Mouse (Mus musculus): Measurements from ENCODE around the gene Ctnna3. TPM values are rescaled to one million over a fixed set of nuclear protein-coding genes. Genes with fewer than 3 reads are reported as not detected.
A peak's percentile ranks its signal among the peaks of the same experiment; 100 is the strongest.

The Ctnna3 gene
- total RNA-seq, 2 experiments from 2014 or later, result 50.1 to 53.2 TPM

DNA sequence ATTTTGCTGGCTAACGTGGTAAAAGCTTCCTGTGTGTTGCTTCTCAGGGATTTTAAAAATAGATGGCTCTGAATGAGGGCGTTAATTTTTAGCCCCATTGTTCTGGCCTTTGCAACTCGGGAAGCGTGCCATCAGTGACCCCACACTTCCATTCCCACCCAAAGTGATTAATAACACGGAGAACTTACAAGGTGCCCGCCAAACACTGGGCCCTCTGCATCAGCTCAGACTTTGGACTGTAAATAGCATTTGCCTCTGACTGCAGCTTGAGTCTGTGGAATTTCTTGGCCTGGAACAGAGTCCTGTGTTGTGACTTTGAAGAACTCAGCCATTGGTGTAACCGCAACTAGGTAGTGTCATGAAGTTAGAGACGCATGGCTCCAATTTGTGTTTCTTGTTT lies 521.0 kb downstream of the Ctnna3 start:
- DNase-seq, result peak; percentile 29 to 38

GRCm38 (mm10) chr10:63951481-63951880 lies 521.6 kb downstream of the Ctnna3 start:
- no peak for DNase-seq

DNA sequence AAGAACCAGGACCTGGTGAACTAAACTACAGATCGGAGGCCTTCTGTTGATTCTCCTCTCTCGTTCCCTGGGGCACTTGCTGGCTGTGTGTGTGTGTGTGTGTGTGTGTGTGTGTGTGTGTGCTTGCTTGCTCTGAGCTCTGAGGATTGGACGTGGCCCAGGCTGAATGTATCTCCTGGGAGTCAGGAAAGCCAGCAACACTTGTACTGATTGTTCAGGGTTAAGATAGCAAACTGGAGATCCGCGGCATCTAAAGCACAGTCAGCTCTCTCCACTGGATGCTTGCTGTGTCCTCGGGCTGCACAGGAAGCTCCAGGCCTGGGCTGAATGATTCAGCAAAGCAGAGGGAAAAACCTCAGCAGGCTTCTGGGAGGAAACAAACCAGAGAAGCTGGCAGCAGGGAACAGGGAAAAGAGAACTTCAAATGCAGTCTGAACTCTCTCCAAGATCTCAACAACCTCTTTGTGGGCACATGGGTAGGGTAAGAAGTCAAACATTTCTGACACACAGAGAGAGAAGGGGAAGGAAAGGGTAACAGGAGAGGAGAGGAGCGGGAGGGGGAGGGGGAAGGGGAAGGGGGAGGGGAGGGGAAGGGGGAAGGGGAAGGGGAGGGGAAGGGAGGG lies 524.5 kb downstream of the Ctnna3 start:
- peak; percentile 72 to 85 for DNase-seq

DNA sequence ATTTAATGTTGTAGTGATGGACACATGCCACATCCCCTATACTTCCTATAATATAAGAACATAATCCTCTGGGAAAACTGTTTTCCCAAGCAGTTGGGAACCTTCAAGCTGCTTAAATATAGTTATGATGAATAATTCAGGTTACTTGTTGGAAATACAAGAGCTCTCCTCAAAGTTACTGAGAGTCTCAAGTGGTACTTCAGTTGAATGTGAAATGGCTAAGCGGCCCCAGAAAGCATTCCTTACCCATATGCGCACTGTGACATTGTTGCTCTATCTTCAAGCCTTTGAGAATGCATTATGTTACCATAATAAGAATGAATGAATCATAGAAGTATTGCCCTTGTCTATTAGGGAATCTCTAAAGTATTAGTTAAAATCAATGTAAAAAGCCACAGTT lies 542.4 kb downstream of the Ctnna3 start:
- no peak for DNase-seq

DNA sequence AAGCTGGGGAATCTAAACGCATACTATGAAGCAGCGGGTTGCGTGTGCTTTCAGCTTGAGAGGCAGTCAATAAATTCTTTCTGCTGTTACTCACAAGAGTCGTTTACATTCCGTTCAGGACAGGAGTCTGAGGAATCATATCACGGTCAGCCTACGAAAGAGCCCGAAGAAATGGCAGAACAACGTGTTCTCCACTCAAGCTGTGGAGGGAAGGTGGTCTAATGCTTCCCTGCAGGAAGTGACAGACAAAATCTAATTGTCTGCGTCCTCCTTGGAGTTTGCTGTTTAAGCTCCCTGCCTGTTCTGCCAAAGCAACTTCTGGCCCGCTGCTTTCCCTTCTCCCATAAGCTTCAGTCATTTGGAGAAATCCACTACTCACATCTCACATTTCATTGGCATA lies 548.2 kb downstream of the Ctnna3 start:
- DNase-seq, result no peak

- DNase-seq, result no peak
Observed at GRCm38 (mm10) chr10:63978535-63978934, 548.6 kb downstream of the Ctnna3 start.

- DNase-seq, result no peak
Observed at GRCm38 (mm10) chr10:63978969-63979368, 549.1 kb downstream of the Ctnna3 start.

GRCm38 (mm10) chr10:63979410-63979809 lies 549.5 kb downstream of the Ctnna3 start:
- DNase-seq, result no peak

DNA sequence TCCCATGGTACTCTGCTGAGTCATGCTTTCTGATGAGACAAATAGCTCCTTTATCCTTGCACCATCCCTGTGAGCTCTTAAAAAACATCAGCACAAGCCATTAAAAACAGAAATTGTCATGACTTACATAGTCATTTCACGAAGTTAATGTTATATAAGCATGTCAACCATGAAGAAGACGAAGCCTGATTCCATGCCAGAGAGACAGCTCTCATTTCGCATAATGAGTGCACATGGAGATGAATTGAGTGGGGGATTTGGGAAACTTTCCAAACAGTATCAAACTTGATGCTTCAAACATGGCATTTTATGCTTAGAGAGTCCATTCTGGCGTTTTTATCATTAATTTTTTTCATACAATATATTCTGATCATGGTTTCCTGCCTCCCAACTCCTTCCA lies 555.7 kb downstream of the Ctnna3 start:
- no peak for DNase-seq

GRCm38 (mm10) chr10:63994251-63994650 lies 564.4 kb downstream of the Ctnna3 start:
- DNase-seq, result no peak

DNA sequence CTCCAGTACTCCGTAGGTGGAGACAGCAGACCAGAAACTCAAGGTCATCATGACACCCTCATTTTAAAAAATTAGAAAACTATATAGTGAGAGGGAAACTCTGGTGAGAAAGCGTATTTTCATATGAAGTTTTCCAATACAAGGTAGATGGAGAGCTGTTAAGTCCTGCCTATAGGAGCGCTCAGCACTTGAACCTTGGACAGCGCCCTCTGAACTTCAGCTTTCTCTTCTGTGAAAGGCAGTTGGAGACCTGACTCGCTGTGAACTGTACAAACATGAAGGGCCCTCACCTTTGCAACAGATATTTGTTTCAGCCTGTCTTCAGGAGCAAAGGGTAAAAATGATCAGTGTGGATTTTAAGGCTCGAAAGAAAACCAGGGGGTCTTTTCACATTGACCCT lies 571.6 kb downstream of the Ctnna3 start:
- DNase-seq, result no peak

- DNase-seq, result no peak
Observed at GRCm38 (mm10) chr10:64001996-64002395, 572.1 kb downstream of the Ctnna3 start.

DNA sequence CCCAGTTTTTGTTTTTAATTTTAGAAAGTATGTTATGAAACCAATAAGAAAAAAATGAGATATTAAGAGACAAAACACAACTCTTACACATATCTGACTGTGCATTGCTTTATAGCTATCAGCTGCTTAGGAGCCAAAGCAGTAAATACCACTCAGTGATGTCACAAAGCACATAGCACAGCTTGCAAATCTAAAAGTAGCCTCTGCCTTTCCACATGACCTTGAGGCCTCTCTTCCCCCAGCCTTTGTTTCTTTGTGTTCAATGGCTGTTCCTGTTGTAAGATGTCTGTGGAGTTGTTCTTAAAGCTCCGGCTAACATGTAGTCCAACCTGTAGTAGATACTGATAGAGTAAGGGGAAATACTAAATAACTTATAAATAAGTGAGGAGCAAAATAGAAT lies 590.4 kb downstream of the Ctnna3 start:
- no peak for DNase-seq

DNA sequence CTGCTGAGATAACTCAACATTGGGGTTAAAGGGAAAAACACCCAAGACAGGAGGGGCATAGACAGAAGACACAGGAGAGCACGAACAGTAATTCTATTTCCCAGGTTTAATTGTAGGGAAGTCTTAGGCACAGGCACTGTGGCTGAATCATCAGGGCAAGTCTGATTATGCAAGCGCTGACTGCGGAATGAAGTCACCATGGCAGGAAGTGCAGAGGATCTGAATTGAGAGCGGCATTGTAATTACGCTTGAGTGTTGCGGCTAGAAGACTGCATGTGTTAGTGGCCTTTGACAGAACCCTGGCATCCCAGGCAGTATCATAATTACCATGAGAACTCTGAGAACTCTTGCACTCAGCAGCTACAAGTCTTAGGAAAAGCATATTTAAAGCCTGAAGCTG lies 593.4 kb downstream of the Ctnna3 start:
- peak in 1 of 2 experiments; percentile 3 for DNase-seq

GRCm38 (mm10) chr10:64030901-64031300 lies 601.0 kb downstream of the Ctnna3 start:
- no peak for DNase-seq

GRCm38 (mm10) chr10:64039760-64040535 lies 610.0 kb downstream of the Ctnna3 start:
- DNase-seq, result peak in 1 of 2 experiments; percentile 50

DNA sequence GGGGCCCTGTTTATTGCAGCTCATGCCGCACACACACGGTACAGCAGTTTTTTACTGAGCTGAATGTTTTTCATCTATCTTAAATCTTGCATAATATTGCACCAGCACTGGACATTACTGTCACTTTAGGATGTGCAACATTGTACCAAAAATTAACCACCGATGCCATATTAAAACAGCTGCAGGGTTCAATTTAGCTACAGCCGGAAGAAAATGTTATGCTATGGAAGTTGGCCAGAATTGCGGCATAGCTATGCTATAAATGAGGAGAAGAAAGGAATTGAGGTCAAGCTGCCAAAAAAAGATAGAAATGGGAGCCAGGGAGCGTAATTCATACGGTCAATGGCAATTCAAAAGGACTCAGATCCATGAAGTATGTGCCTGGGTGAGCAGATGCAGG lies 611.3 kb downstream of the Ctnna3 start:
- no peak for DNase-seq

DNA sequence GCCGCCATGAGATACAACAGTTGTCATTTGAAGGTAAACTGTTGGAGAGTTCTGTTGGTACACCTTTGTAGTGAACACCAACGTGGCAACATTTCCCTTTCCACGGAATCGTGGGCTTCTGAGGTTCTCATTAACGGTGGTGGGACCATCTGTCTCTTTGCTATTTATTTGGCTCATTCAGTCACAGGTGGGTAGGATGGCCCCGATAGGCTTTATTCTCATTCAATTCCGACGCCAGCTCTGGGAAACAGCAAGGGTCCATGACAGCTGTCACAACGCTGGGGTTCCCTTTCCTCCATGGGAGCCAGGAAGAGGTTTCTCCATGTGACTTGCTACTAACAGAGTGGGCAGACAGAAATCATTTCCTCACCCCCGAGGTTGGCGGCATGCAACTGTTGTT lies 612.0 kb downstream of the Ctnna3 start:
- no peak for DNase-seq

DNA sequence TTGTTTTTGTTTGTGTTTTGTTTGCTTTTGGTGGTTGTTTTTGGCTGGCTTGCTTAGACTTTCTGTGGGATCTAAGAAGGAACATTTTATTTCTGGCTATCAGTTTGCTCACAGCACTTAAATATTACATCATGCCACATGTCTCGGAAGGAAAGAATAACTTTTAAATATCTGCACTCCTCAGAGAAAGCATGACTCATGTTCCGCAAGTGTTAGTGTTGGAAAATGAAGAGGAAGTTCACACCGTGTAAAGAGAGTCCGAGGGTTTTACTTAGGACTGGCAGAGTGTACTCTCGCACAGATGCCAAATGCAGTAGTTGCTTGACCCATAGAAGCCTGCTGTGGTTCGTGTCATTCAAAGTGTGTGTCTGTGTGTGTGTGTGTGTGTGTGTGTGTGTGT lies 619.3 kb downstream of the Ctnna3 start:
- DNase-seq, result peak in 1 of 2 experiments; percentile 20

- no peak for DNase-seq
Observed at GRCm38 (mm10) chr10:64049946-64050345, 620.0 kb downstream of the Ctnna3 start.

DNA sequence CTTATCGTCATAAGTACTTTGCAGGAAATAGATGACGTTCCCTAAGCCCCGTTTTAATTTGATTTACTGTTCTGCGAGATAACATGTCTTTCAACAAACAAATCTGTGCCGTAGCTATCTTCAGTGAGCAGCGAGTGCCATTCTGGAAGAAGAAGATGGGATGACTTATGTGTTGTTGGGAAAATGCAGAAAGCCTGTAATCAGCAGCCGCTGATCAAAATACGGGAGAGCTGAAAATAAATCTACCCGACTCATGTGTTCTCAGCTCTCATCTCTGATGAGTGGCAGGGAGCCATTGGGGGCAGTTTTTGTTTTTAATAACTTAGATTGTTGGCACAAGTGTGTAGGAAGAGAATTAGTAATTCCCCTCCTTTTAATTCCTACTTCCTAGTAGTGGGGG lies 633.8 kb downstream of the Ctnna3 start:
- no peak for DNase-seq

DNA sequence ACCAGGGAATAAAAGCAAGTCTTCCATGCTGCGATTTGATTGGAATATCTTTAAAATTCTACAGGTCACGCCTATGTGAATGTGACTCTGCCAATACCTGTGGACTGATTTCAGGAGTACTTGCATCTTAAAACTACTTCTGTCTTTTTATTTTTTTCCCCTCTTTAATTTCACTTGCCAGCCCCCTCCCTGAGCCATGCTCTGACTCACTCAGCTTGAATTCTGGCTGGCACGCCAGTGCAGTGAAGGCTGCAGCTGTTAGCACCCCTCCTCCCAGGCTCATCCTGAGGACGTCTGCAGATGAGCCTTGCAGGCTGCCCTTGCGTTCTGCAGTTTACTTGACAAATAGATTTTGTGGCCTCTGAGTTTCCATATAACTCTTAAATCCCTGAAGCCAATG lies 646.0 kb downstream of the Ctnna3 start:
- DNase-seq, result peak; percentile 32 to 50

DNA sequence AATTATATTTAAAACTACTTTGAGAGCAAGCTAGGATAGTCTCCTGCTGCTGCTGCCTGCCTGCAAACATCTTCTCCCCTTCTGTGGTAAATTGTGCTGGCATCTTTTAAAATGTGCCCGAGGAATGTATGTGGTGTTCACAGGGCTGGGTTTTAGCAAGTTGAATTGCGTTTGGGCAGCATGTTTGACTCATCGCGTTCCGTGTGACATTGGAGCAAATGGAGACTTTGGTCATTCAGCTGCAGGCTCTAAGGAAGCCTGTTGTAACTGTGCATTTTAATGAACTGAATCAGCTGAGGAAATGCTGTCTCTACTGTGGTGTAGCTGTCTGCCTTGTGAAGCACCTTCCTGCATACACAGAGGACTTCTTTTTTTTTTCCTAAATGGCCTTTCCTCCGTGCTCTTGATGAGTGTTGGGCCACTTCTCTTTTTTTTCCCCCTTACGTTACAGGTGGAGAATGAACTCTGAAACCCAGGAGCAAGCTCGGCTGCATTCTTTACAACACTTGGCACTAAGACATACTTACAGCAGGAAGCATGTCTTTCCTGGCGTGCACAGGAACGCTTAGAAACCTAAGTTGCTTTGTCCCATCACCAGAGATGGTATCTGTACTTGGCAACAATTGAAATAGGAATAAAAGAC lies 646.6 kb downstream of the Ctnna3 start:
- DNase-seq, result no peak
